Mouse (Mus musculus) hindbrain, embryonic 11.5 days (tissue): ENCODE results near the gene Psmd14. TPM values are rescaled to one million over a fixed set of nuclear protein-coding genes. Genes with fewer than 3 reads are reported as not detected.

ENCODE experiments used
- ATAC-seq: fragments of 200-750 bp; cut with Nextera tagmentation; 2 replicates; pipeline ENCODE4 v1.8.0; 2017; ENCODE audit warnings: mild to moderate bottlenecking, moderate TSS enrichment, moderate library complexity; ENCODE audit not compliant: low FRiP score
- DNase-seq: peaks from one replicate; pipeline ENCODE4 v3.0.0-alpha.2; 2015; ENCODE audit warnings: low spot score
- H3K27ac ChIP-seq: fragments of 300-500 bp; sonication (generic); 2 replicates; pipeline ENCODE4 v1.5.1; 2014; ENCODE audit warnings: mild to moderate bottlenecking, low read depth, low read length
- H3K27me3 ChIP-seq: fragments of 300-500 bp; sonication (generic); 2 replicates; pipeline ENCODE4 v1.6.1; 2014; ENCODE audit warnings: mild to moderate bottlenecking, low read length, moderate library complexity, mixed read lengths; ENCODE audit not compliant: control insufficient read depth, insufficient read depth
- H3K36me3 ChIP-seq: fragments of 300-500 bp; sonication (generic); 2 replicates; pipeline ENCODE4 v1.6.1; 2014; ENCODE audit warnings: mild to moderate bottlenecking, low read length, moderate library complexity, mixed read lengths; ENCODE audit not compliant: control insufficient read depth, insufficient read depth
- H3K4me1 ChIP-seq: fragments of 300-500 bp; sonication (generic); replicated peaks from 2 replicates; pipeline ENCODE4 v1.6.1; 2014; ENCODE audit warnings: low read length, mixed read lengths; ENCODE audit not compliant: control insufficient read depth, insufficient read depth
- H3K4me2 ChIP-seq: fragments of 300-500 bp; sonication (generic); replicated peaks from 2 replicates; pipeline ENCODE4 v1.6.1; 2014; ENCODE audit warnings: mild to moderate bottlenecking, low read depth, low read length
- H3K4me3 ChIP-seq: fragments of 300-500 bp; sonication (generic); 2 replicates; pipeline ENCODE4 v1.5.1; 2014; ENCODE audit warnings: low read depth, low read length
- H3K9ac ChIP-seq: fragments of 300-500 bp; sonication (generic); 2 replicates; pipeline ENCODE4 v1.6.1; 2014; ENCODE audit warnings: low read depth, low read length
- H3K9me3 ChIP-seq: fragments of 300-500 bp; sonication (generic); 2 replicates; pipeline ENCODE4 v1.6.1; 2016; ENCODE audit warnings: low read length; ENCODE audit not compliant: control insufficient read depth
- WGBS: fragments of 180-500 bp; shearing (Covaris S2); extraction: QIAGEN DNeasy Blood & Tissue Kit; methylation state at CpG from one replicate; pipeline ENCODE4 v1.1.7; 2014; 5-methylcytosine and 5-hydroxymethylcytosine counted together
- polyA plus RNA-seq: library from polyadenylated mRNA; unstranded; fragments of >200 nt; fragmentation: Nextera tagmentation; extraction: Ambion mirVana; gene quantifications from 2 replicates; pipeline ENCODE4 v1.2.1, GENCODE M21; 2014

Psmd14 gene
- polyA plus RNA-seq, 1 experiment from 2014 or later = 288 TPM

GRCm38 (mm10) chr2:61689086-61689485, 22.4 kb upstream of the Psmd14 start:
- no peaks in the 10 kb centered on the region for H3K4me1 ChIP-seq
- H3K9me3 ChIP-seq = no peaks in the 10 kb centered on the region
- H3K4me3 ChIP-seq = no peak overlapping the region
- no peaks in the 10 kb centered on the region for H3K36me3 ChIP-seq
- H3K9ac ChIP-seq = no peak overlapping the region
- DNase-seq (no peak), ATAC-seq (no peak)
- H3K27ac ChIP-seq = no peak overlapping the region
- H3K27me3 ChIP-seq = no peaks in the 10 kb centered on the region
- 82% methylated on average over 3 of the region's 3 CpGs for WGBS
- no peak overlapping the region for H3K4me2 ChIP-seq

- H3K9ac ChIP-seq = no peak overlapping the region
- no peak overlapping the region for H3K4me3 ChIP-seq
- no peaks in the 10 kb centered on the region for H3K9me3 ChIP-seq
- no peaks in the 10 kb centered on the region; the same call in 1 of the 2 replicates for H3K4me1 ChIP-seq
- no peaks in the 10 kb centered on the region for H3K27me3 ChIP-seq
- 93% methylated on average over 3 of the region's 3 CpGs for WGBS
- no peaks in the 10 kb centered on the region for H3K36me3 ChIP-seq
- DNase-seq (no peak), ATAC-seq (no peak)
- H3K4me2 ChIP-seq = no peak overlapping the region
- no peak overlapping the region for H3K27ac ChIP-seq
Observed at GRCm38 (mm10) chr2:61709570-61709969, 1.9 kb upstream of the Psmd14 start.

- ATAC-seq = no peak
- Histone ChIP-seq H3K27ac (no peak overlapping the region), H3K4me3 (peak overlapping the region; percentile 83), H3K9ac (peak overlapping the region; percentile 81; the same call in 1 of the 2 replicates), H3K27me3 (no peaks in the 10 kb centered on the region), H3K4me2 (peak overlapping the region; percentile 42), H3K4me1 (no peaks in the 10 kb centered on the region; the same call in 1 of the 2 replicates), H3K36me3 (no peaks in the 10 kb centered on the region), H3K9me3 (no peaks in the 10 kb centered on the region)
- 56% methylated on average over 3 of the region's 3 CpGs for WGBS
- peak; percentile 2 for DNase-seq
Observed at GRCm38 (mm10) chr2:61712526-61712925, 1.0 kb downstream of the Psmd14 start.

GRCm38 (mm10) chr2:61722401-61722982, 11.0 kb downstream of the Psmd14 start:
- H3K4me2 ChIP-seq = no peak overlapping the region
- no peaks in the 10 kb centered on the region for H3K4me1 ChIP-seq
- H3K9ac ChIP-seq = no peak overlapping the region
- ATAC-seq = no peak
- no peaks in the 10 kb centered on the region for H3K27me3 ChIP-seq
- no peak overlapping the region for H3K27ac ChIP-seq
- H3K9me3 ChIP-seq = no peaks in the 10 kb centered on the region
- WGBS = 87% methylated on average over 4 of the region's 4 CpGs
- DNase-seq = no peak
- no peaks in the 10 kb centered on the region for H3K36me3 ChIP-seq
- no peak overlapping the region for H3K4me3 ChIP-seq

- Histone ChIP-seq H3K4me3 (no peak overlapping the region), H3K27me3 (no peaks in the 10 kb centered on the region), H3K9me3 (no peaks in the 10 kb centered on the region), H3K4me2 (no peak overlapping the region), H3K27ac (no peak overlapping the region), H3K9ac (no peak overlapping the region), H3K4me1 (no peaks in the 10 kb centered on the region), H3K36me3 (no peaks in the 10 kb centered on the region)
- 88% methylated on average over 11 of the region's 11 CpGs for WGBS
- no peak for DNase-seq
- ATAC-seq = no peak
Observed at GRCm38 (mm10) chr2:61732802-61733486, 21.4 kb downstream of the Psmd14 start.

- H3K4me1 ChIP-seq = no peaks in the 10 kb centered on the region
- no peak overlapping the region for H3K4me2 ChIP-seq
- DNase-seq (no peak), ATAC-seq (no peak)
- H3K9ac ChIP-seq = no peak overlapping the region
- H3K27ac ChIP-seq = no peak overlapping the region
- no peak overlapping the region for H3K4me3 ChIP-seq
- H3K36me3 ChIP-seq = no peaks in the 10 kb centered on the region
- no peaks in the 10 kb centered on the region for H3K9me3 ChIP-seq
- 85% methylated on average over 1 of the region's 1 CpGs for WGBS
- no peaks in the 10 kb centered on the region for H3K27me3 ChIP-seq
Observed at GRCm38 (mm10) chr2:61734175-61734574, 22.7 kb downstream of the Psmd14 start.

GRCm38 (mm10) chr2:61746051-61746450, 34.6 kb downstream of the Psmd14 start:
- ATAC-seq = no peak

GRCm38 (mm10) chr2:61746580-61746979, 35.1 kb downstream of the Psmd14 start:
- DNase-seq (no peak), ATAC-seq (no peak)
- Histone ChIP-seq H3K4me3 (no peak overlapping the region), H3K27me3 (no peaks in the 10 kb centered on the region), H3K9ac (no peak overlapping the region), H3K9me3 (no peaks in the 10 kb centered on the region), H3K4me1 (no peaks in the 10 kb centered on the region), H3K36me3 (no peaks in the 10 kb centered on the region), H3K27ac (no peak overlapping the region), H3K4me2 (no peak overlapping the region)
- whole genome bisulfite sequencing = 82% methylated on average over 2 of the region's 2 CpGs

More at GRCm38 (mm10) chr2:61746051-61746450, 34.6 kb downstream of the Psmd14 start:
- Histone ChIP-seq H3K9ac (no peak overlapping the region), H3K27ac (no peak overlapping the region), H3K4me1 (no peaks in the 10 kb centered on the region), H3K27me3 (no peaks in the 10 kb centered on the region), H3K4me2 (no peak overlapping the region), H3K4me3 (no peak overlapping the region), H3K9me3 (no peaks in the 10 kb centered on the region), H3K36me3 (no peaks in the 10 kb centered on the region)
- no peak for DNase-seq
- 74% methylated on average over 1 of the region's 1 CpGs for WGBS

- H3K4me3 ChIP-seq = no peak overlapping the region
- no peak overlapping the region for H3K4me2 ChIP-seq
- ATAC-seq (no peak), DNase-seq (no peak)
- H3K9ac ChIP-seq = no peak overlapping the region
- WGBS = 80% methylated on average over 2 of the region's 2 CpGs
- no peaks in the 10 kb centered on the region for H3K4me1 ChIP-seq
- H3K9me3 ChIP-seq = no peaks in the 10 kb centered on the region
- H3K27ac ChIP-seq = no peak overlapping the region
- no peaks in the 10 kb centered on the region for H3K27me3 ChIP-seq
- H3K36me3 ChIP-seq = no peaks in the 10 kb centered on the region
Observed at GRCm38 (mm10) chr2:61747411-61747810, 35.9 kb downstream of the Psmd14 start.
